Mouse (Mus musculus) heart, embryonic 10.5 days (tissue): ENCODE results near the gene Gabbr2. TPM values are rescaled to one million over a fixed set of nuclear protein-coding genes. Genes with fewer than 3 reads are reported as not detected.
A peak's percentile ranks its signal among the peaks of the same experiment; 100 is the strongest.

Experiments used
- DNase-seq: peaks from one replicate; pipeline ENCODE4 v3.0.0-alpha.2; 2017; ENCODE audit warnings: low spot score
- H3K27ac ChIP-seq: fragments of 300-500 bp; sonication (generic); 2 replicates; pipeline ENCODE4 v1.5.1; 2016; ENCODE audit warnings: mild to moderate bottlenecking
- H3K27me3 ChIP-seq: fragments of 300-500 bp; sonication (generic); 2 replicates; pipeline ENCODE4 v1.6.1; 2016; ENCODE audit warnings: mild to moderate bottlenecking; ENCODE audit not compliant: poor library complexity, insufficient read depth, severe bottlenecking
- H3K36me3 ChIP-seq: fragments of 300-500 bp; sonication (generic); 2 replicates; pipeline ENCODE4 v1.6.1; 2016; ENCODE audit warnings: mild to moderate bottlenecking, moderate library complexity
- H3K4me1 ChIP-seq: fragments of 300-500 bp; sonication (generic); 2 replicates; pipeline ENCODE4 v1.6.1; 2016; ENCODE audit warnings: mild to moderate bottlenecking
- H3K4me3 ChIP-seq: fragments of 300-500 bp; sonication (generic); 2 replicates; pipeline ENCODE4 v1.5.1; 2016; ENCODE audit warnings: mild to moderate bottlenecking, moderate library complexity
- H3K9me3 ChIP-seq: fragments of 300-500 bp; sonication (generic); 2 replicates; pipeline ENCODE4 v1.6.1; 2016; ENCODE audit warnings: mild to moderate bottlenecking, moderate library complexity
- WGBS: fragments of 180-500 bp; shearing (Covaris S2); methylation state at CpG from one replicate; pipeline ENCODE4 v1.1.7; 2016; 5-methylcytosine and 5-hydroxymethylcytosine counted together
- polyA plus RNA-seq: library from polyadenylated mRNA; unstranded; fragments of >200 nt; fragmentation: Nextera tagmentation; extraction: Ambion mirVana; gene quantifications from 2 replicates; pipeline ENCODE4 v1.2.1, GENCODE M21; 2016

Gabbr2 gene
- polyA plus RNA-seq, 1 experiment from 2014 or later: 0.13 TPM

DNA sequence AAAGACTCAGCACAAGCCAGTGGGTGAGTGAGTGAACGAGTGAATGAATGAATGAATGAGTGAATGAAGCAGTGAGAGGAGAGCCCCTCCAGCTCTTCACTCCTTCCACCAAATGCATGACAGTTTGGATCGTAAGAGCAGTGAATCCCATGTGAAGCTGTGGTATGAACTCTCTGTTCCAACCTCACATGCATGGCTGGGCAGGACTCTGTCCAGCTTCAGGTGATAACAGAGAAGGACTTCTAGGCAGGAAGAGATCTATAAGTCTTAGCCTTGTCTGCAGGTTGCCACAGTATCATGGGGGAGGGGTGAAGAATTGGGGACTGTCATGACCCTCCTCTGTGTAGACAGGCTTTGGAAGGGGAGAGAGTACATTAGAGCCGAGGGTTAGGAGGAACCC is 122.8 kb downstream of the Gabbr2 start:
- 79% methylated on average over 3 of the region's 3 CpGs for WGBS

DNA sequence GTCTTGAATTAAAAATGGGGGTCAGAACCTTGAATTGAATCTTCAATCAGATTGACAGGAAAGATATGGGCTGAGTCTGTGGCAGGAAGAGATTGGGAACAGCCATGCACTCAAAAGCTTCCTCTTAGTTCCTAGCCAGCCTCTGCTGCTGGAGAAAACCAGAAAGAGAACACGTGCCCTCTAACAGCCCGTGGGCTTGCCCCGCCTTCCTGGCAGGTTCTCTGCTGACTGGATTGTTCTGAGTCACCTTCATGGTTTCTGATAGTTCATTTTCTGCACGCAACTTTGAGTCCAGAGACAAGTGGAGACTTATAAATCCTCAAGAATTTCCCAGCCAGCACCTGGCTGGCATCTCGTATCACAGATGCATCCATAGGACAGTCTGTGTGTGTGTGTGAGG is 123.5 kb downstream of the Gabbr2 start:
- Histone ChIP-seq H3K27me3 (peaks cover 34% of the 10 kb centered on the region; the same call in 1 of the 2 replicates), H3K27ac (no peak overlapping the region), H3K36me3 (no peaks in the 10 kb centered on the region), H3K9me3 (no peaks in the 10 kb centered on the region), H3K4me1 (no peaks in the 10 kb centered on the region), H3K4me3 (no peak overlapping the region)
- DNase-seq: no peak
- 70% methylated on average over 5 of the region's 5 CpGs for WGBS

More for the DNA sequence above, 122.8 kb downstream of the Gabbr2 start:
- H3K4me3 ChIP-seq: no peak overlapping the region
- peaks cover 39% of the 10 kb centered on the region; the same call in 1 of the 2 replicates for H3K27me3 ChIP-seq
- H3K27ac ChIP-seq: no peak overlapping the region
- H3K9me3 ChIP-seq: no peaks in the 10 kb centered on the region
- H3K36me3 ChIP-seq: no peaks in the 10 kb centered on the region
- no peaks in the 10 kb centered on the region for H3K4me1 ChIP-seq
- DNase-seq: no peak

DNA sequence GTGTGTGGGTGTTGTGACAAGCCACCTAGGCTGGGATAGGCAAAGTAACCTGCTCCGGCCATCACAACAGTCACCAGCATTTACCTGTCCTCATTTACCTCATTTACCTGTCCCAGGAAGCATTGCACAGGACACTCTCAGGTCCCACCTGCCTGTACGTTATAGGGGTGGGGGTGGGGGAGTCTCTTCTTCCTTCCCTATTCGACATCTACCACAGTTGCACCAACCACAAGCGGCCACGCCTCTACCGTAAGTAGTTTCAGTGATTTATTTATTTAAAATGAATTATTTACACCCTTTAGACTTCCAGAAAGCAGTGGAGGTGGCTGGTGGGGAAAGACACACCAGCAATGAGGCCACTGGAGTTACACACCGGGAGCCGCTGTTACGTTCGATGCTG is 123.9 kb downstream of the Gabbr2 start:
- no peaks in the 10 kb centered on the region for H3K9me3 ChIP-seq
- H3K27me3 ChIP-seq: peaks cover 34% of the 10 kb centered on the region; the same call in 1 of the 2 replicates
- H3K27ac ChIP-seq: no peak overlapping the region
- 85% methylated on average over 10 of the region's 10 CpGs for WGBS
- H3K36me3 ChIP-seq: no peaks in the 10 kb centered on the region
- H3K4me1 ChIP-seq: no peaks in the 10 kb centered on the region
- no peak overlapping the region for H3K4me3 ChIP-seq
- DNase-seq: no peak

DNA sequence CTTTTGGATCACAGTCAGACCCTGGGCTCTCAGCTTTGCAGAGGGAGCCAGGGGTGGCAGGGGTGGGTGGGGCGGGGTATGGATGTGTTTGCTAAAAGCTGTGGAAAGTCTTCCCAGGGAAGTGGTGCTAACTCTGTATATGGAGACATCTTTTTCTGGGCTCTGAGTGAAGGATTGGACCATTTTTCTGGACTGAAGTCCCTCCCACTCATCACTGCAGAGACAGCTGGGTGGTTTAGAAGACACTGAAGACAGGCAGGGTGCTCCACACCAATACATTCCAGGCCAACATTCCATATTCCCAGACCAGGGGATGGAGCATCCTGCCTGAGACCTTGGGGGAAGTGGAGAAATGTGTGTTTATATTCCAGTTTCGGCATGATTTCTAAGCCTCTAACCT is 125.6 kb downstream of the Gabbr2 start:
- Histone ChIP-seq H3K9me3 (no peaks in the 10 kb centered on the region), H3K27ac (no peak overlapping the region), H3K27me3 (peaks cover 22% of the 10 kb centered on the region; the same call in 1 of the 2 replicates), H3K36me3 (no peaks in the 10 kb centered on the region), H3K4me1 (no peaks in the 10 kb centered on the region), H3K4me3 (no peak overlapping the region)
- DNase-seq: no peak
- WGBS: 69% methylated on average over 2 of the region's 2 CpGs

DNA sequence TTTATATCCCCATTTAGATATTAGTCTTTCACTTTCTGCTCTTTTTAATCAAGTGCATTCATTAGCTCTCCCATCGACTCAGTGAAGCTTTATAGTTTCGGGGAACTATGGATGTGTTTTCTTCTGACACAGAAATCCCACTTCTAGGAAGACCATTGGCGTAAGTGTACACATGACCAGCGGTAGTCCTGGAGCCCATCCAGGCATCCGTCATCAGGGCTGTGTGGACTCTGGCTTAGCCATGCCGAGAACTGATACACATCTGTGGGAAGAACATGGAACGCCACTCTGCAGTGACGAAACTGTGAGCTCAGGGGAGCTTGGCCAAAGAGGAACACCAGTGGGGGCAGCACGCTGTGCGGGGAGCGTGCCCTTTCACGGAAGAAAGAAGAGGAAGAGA is 128.0 kb downstream of the Gabbr2 start:
- H3K9me3 ChIP-seq: no peaks in the 10 kb centered on the region
- H3K4me3 ChIP-seq: no peak overlapping the region
- H3K4me1 ChIP-seq: 0 out of 2 replicates have a peak, but pooled peaks cover 4% of the 10 kb centered on the region
- H3K27me3 ChIP-seq: 0 out of 2 replicates have a peak, but pooled peaks cover 3% of the 10 kb centered on the region
- DNase-seq: no peak
- H3K27ac ChIP-seq: no peak overlapping the region
- WGBS: 78% methylated on average over 12 of the region's 12 CpGs
- no peaks in the 10 kb centered on the region for H3K36me3 ChIP-seq

DNA sequence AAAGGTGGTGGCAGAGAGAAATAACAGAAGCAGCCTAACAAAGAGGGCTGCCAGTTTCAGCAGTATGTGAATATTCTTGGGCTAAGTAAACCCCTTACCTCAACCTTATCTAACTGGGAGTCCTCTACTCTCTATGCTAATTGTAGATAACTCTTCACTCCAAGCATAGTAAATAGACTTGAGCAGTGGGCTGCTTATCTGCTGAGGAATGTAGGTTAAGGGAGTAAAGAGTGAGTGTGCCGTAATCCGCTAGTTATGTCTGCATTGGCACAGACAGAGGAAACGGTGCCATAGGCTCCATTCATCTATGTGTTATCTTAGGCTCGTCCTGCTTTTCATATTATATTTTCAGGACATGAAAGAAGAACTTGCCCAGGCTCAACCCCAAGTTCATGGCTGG is 129.0 kb downstream of the Gabbr2 start:
- WGBS: 58% methylated on average over 4 of the region's 4 CpGs
- H3K27me3 ChIP-seq: no peaks in the 10 kb centered on the region
- H3K27ac ChIP-seq: no peak overlapping the region
- H3K4me3 ChIP-seq: no peak overlapping the region
- 0 out of 2 replicates have a peak, but pooled peaks cover 4% of the 10 kb centered on the region for H3K4me1 ChIP-seq
- no peaks in the 10 kb centered on the region for H3K36me3 ChIP-seq
- no peak for DNase-seq
- no peaks in the 10 kb centered on the region for H3K9me3 ChIP-seq

DNA sequence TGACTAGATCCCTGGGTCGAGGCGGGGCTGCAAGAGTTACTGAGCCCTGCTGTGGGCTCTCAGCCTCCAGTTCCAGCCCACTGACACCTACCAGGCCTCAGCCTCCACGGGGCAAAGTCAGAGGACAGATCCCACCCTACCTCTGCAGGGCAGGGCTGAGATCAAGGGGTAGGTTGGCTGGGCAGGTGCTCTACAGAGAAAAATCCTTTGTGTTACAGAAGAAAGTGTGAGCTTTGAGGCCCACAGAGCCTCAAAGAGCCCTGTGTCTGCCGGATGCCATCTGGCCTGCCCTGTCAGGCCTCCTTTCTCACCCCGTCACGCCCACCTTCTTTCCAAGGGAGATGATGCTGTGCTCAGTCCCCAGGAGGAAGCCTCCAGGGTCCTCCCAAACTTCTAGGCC is 131.1 kb downstream of the Gabbr2 start:
- H3K4me1 ChIP-seq: 0 out of 2 replicates have a peak, but pooled peaks cover 4% of the 10 kb centered on the region
- H3K27ac ChIP-seq: no peak overlapping the region
- no peak for DNase-seq
- H3K27me3 ChIP-seq: peaks cover 3% of the 10 kb centered on the region; the same call in 1 of the 2 replicates
- no peak overlapping the region for H3K4me3 ChIP-seq
- 68% methylated on average over 6 of the region's 6 CpGs for WGBS
- no peaks in the 10 kb centered on the region for H3K36me3 ChIP-seq
- H3K9me3 ChIP-seq: no peaks in the 10 kb centered on the region

DNA sequence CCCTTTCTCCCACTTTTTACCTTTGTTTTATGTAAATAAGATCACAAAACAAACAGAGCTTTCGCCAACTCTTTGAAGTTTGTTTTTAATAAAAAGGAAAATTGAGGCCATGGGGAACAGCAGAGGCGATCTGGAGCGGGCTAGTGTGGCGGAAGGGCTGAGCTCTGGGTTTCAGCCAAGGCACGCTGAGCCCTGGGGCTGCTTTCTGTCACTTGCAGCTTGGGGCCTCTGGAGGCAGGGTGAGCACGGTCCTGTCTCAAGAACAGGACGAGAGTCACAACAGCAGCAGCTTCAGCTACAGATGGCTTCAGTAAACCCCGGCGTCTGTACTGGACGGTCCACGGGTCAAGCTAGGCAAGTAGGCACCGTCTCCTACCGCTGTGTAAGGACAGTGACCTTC is 132.8 kb downstream of the Gabbr2 start:
- Histone ChIP-seq H3K9me3 (no peaks in the 10 kb centered on the region), H3K27ac (no peak overlapping the region), H3K27me3 (peaks cover 5% of the 10 kb centered on the region; the same call in 1 of the 2 replicates), H3K4me1 (0 out of 2 replicates have a peak, but pooled peaks cover 4% of the 10 kb centered on the region), H3K4me3 (no peak overlapping the region), H3K36me3 (no peaks in the 10 kb centered on the region)
- WGBS: 25% methylated on average over 13 of the region's 13 CpGs
- DNase-seq: peak; percentile 82

DNA sequence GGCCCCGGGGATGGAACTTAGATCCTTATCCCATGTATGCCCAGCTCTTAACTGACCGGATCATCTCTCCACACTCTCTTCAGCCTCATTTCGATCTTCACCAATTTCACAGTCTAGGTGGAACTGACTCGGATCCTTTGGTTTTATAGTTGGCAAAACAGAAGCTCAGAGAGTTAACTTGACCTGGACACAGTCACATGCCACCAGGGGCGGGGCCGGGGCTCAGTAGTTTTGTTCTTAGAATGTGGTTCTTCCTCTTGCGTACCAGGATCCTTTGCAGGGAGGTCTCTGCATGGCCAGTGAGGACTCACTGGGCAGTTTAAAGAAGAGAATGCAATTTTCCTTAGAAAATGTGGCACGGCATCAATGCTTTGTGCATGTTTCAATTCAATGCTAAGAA is 135.5 kb downstream of the Gabbr2 start:
- 87% methylated on average over 8 of the region's 8 CpGs for WGBS

DNA sequence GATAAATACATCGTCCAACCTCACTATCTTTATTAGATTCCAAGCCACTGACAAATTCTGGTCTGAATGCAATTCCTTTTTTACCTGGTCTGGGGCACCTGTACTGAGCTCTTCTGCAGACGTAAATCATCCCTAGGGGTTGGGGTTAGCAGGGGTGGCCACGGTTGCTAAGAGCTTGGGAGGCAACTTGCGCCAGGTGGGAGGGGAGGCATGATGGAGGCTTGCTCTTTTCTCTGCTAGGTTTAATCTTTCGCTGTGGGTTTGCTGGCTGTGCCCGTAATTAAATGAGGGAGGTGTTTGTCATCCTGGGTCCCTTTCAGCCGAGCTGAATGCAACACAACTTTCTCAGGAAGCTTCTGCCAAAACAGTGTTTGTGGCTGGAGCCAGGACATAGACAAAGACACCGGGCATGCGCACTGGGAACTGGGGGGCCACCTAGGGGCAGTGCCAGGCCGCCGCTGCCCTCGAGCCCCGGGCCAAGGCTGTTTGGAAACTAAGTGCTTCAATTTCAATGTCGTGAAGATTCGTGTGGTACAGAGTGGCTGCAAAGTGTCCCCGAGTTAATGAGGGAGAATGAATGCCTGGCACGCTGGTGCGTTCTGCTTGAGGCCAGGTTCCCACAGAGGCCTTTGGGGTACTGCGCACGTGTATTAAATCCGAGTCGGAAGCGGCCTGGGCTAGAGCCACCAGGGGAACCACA is 136.8 kb downstream of the Gabbr2 start:
- Histone ChIP-seq H3K9me3 (no peaks in the 10 kb centered on the region), H3K4me1 (peaks cover 4% of the 10 kb centered on the region; the same call in 1 of the 2 replicates), H3K36me3 (no peaks in the 10 kb centered on the region), H3K4me3 (peak overlapping the region; percentile 36), H3K27ac (peak overlapping the region; percentile 70), H3K27me3 (peaks cover 5% of the 10 kb centered on the region; the same call in 1 of the 2 replicates)
- no peak for DNase-seq
- 70% methylated on average over 23 of the region's 23 CpGs for WGBS

More for the DNA sequence above, 135.5 kb downstream of the Gabbr2 start:
- Histone ChIP-seq H3K4me3 (peak overlapping the region; percentile 36; the same call in 1 of the 2 replicates), H3K27ac (0 out of 2 replicates have a peak overlapping the region, but pooled peaks have one; percentile 70), H3K27me3 (peaks cover 5% of the 10 kb centered on the region; the same call in 1 of the 2 replicates), H3K4me1 (peaks cover 4% of the 10 kb centered on the region; the same call in 1 of the 2 replicates), H3K9me3 (no peaks in the 10 kb centered on the region), H3K36me3 (no peaks in the 10 kb centered on the region)
- DNase-seq: no peak

DNA sequence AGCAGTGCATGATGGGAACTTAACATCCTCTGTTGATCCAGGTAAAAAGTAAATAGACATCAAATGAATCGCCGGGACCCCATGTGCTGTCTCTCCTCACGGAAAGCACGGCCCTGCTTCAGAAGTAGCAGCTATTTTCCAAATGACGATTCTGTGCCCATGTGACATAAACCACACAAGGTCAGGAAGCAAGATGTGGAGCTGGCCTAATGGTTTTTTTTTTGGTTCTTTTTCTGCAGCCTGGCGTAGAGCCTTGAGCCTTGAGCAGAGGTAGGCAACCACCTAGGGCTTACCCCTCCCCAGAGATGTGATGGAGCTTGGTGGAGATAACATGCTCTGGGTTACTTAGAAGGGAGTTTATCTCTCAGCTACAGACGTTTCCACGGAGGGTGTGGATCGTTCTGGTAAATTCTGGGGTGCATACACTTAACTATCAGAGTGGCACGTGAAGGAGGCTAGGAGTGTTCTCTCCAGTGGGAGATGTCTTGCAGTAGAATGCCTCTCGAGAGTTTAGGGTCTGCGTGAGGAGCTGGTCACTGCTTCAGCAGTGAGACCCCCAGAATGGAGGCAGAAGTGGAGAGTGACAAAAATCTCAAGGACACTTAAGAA is 137.7 kb downstream of the Gabbr2 start:
- Histone ChIP-seq H3K27ac (peak overlapping the region; percentile 70; the same call in 1 of the 2 replicates), H3K4me1 (peaks cover 1% of the 10 kb centered on the region; the same call in 1 of the 2 replicates), H3K4me3 (peak overlapping the region; percentile 36; the same call in 1 of the 2 replicates), H3K36me3 (no peaks in the 10 kb centered on the region), H3K9me3 (no peaks in the 10 kb centered on the region), H3K27me3 (peaks cover 5% of the 10 kb centered on the region; the same call in 1 of the 2 replicates)
- 58% methylated on average over 12 of the region's 12 CpGs for WGBS
- DNase-seq: peak; percentile 86

DNA sequence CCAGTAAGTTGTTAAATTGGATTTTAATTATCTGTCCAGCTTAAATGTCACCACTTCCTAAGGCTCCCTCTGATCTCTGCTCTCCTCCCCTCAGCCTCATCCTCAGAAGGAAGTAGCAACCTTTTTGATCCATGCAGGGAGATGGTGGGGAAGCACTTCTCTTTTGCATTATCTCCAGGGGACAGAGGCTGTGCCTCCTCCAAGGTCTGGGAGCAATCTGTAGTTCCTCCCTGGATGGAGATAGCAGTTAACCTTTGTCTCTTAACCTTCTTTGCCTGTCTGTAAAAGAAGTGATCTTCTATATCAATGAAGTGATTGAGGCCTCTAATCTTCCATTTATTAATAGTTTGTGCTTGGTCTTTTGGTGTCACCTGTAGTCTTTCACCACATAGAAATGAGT is 143.9 kb downstream of the Gabbr2 start:
- Histone ChIP-seq H3K27me3 (no peaks in the 10 kb centered on the region), H3K36me3 (no peaks in the 10 kb centered on the region), H3K27ac (no peak overlapping the region), H3K4me3 (no peak overlapping the region), H3K4me1 (0 out of 2 replicates have a peak, but pooled peaks cover 5% of the 10 kb centered on the region), H3K9me3 (no peaks in the 10 kb centered on the region)
- no peak for DNase-seq

DNA sequence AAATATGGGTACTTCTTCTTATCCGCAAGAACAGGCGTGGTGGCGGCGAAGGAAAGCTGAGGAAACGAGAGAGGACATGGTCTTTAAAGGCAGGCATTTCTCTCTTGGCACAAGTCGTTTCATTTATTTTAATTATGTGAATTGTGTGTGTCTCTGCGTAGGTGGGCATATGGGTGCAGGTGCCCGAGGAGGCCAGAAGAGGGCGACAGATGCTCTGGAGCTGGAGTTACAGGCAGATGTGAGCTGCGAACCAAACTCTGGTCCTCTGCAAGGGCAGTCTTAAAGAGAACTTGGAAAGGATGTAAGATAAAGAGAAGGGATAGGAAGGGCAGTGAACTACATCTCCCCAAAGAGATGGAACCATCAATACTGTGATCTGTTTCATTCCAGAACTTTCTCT is 145.3 kb downstream of the Gabbr2 start:
- no peaks in the 10 kb centered on the region for H3K36me3 ChIP-seq
- H3K4me1 ChIP-seq: 0 out of 2 replicates have a peak, but pooled peaks cover 5% of the 10 kb centered on the region
- 91% methylated on average over 10 of the region's 10 CpGs for WGBS
- no peak for DNase-seq
- no peaks in the 10 kb centered on the region for H3K9me3 ChIP-seq
- no peak overlapping the region for H3K27ac ChIP-seq
- H3K4me3 ChIP-seq: no peak overlapping the region
- peaks cover 3% of the 10 kb centered on the region; the same call in 1 of the 2 replicates for H3K27me3 ChIP-seq
